ENCODE assay signal across 9 mouse cellular contexts in the genomic region with DNA sequence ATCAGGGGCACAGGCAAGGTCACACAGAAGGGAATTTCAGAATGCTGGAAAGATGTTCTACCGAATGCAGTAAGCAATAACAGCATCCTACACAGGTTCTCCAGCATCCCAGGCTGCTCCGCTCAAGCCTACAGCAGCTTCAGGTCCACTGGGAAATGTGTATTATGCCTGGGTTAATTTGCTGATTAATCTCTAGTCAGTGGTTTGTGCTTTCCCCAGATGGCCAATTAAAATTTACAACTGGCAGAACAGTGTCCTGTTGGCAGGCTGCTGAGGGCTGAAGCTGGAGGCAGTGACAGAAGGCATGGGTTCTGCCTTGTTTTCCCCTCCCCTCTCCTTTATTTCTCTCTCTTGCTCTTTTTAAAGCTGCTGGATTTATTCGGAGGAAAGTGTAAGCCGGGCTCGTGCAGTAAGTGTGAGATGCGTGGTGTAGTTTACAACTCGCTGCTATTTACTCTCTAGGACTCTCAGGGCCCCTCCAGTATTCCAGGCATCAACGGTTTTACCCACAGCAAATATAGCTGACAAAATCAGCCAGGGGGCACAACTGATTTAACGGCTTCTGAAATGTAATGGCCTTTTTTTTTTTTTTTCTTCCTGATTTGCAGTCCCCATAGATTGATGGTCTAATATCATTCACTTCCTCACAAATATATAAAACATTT.
DNase-seq lines count a peak whose midpoint lies in the region; ATAC-seq lines count a peak whose summit lies in the region.
"Had no signal": no experiment of that assay in that cellular context is flagged by ENCODE, and none has a peak within 500 bp of the region (broad histone marks: within the 10 kb centered on the region; RNA-seq: fewer than 3 reads in every experiment).

No protein-coding gene starts in this region.

- H3K9me3 ChIP-seq in limb, embryonic 13.5 days = no peaks in the 10 kb centered on the region

- 5% methylated on average over 9 of the region's 9 CpGs for WGBS in limb, embryonic 13.5 days

- intact Hi-C loops in left cerebral cortex, postnatal 4 days (cut with DNase I) = no loop called here
- intact Hi-C loops in left cerebral cortex, postnatal 25 days (cut with DNase I) = no loop called here

- H3K4me3 ChIP-seq in limb, embryonic 13.5 days = no peak overlapping the region

- no peaks in the 10 kb centered on the region for H3K36me3 ChIP-seq in limb, embryonic 13.5 days

- no peak for ATAC-seq in limb, embryonic 13.5 days (ENCODE audit: low FRiP score, low read depth)

- no peaks in the 10 kb centered on the region for H3K27me3 ChIP-seq in limb, embryonic 13.5 days

- H3K9ac ChIP-seq in limb, embryonic 13.5 days = no peak overlapping the region

- H3K27ac ChIP-seq in limb, embryonic 13.5 days = no peak overlapping the region

- DNase-seq in left cerebral cortex, postnatal 4 days = peak; percentile 67
- DNase-seq in left cerebral cortex, postnatal 25 days (ENCODE audit: low spot score in 2 of 2) = no peak
- DNase-seq in forelimb bud, embryonic 11.5 days (ENCODE audit: low read depth, low spot score) = peak; percentile 62
- DNase-seq in retina, embryonic 14.5 days (ENCODE audit: low spot score) = peak; percentile 69
- DNase-seq in spleen, postnatal 10 days (ENCODE audit: low spot score in 2 of 2) = no peak
- DNase-seq in heart, adult 8-10 months (ENCODE audit: low spot score) = no peak
- no peak for DNase-seq in left cerebral cortex, adult 8-10 months (ENCODE audit: low spot score in 2 of 2)
- DNase-seq: lung, postnatal 10 days had no signal

- peak overlapping the region; percentile 42 for H3K4me2 ChIP-seq in limb, embryonic 13.5 days (replicated peaks)

- peaks cover 7% of the 10 kb centered on the region for H3K4me1 ChIP-seq in limb, embryonic 13.5 days

Comparison
In these comparisons a context has a peak if more than half of its experiments do, and no peak if none do; other contexts are left out.
1. DNase-seq: peak in left cerebral cortex, postnatal 4 days (single experiment), forelimb bud, embryonic 11.5 days (single experiment) and retina, embryonic 14.5 days (single experiment); none in left cerebral cortex, postnatal 25 days (0 of 2), spleen, postnatal 10 days (0 of 2), heart, adult 8-10 months (single experiment) and left cerebral cortex, adult 8-10 months (0 of 2).